Mouse (Mus musculus): ENCODE data around the gene Chrna10. TPM values are rescaled to one million over a fixed set of nuclear protein-coding genes. Genes with fewer than 3 reads are reported as not detected.

Gene Chrna10
- polyA plus RNA-seq, 1 experiment, result 0.01 TPM

GRCm38 (mm10) chr7:102065046-102065891, 51.4 kb downstream of the Chrna10 start, which contains the start of the genes Rnf121, Xndc1 and Xntrpc:
Gene Rnf121 (minus strand): TSS chr7:102065469.
Gene Xndc1 (plus strand): TSS chr7:102065511.
Gene Xntrpc (plus strand): TSS chr7:102065713.
- Histone ChIP-seq H3K79me2 (ENCODE audit: control insufficient read depth, insufficient read depth) (peaks cover 57% of the 10 kb centered on the region), H3ac (ENCODE audit: control insufficient read depth, insufficient read length, low read depth) (peak within 1 kb of the TSS; percentile 71), H3K4me3 (ENCODE audit: insufficient read depth, poor library complexity, severe bottlenecking) (peak within 1 kb of the TSS; percentile 56), H3K79me3 (ENCODE audit: low read depth) (peaks cover 34% of the 10 kb centered on the region), H3K27me3 (ENCODE audit: control insufficient read depth, insufficient read depth, insufficient read length) (no peaks in the 10 kb centered on the region), H3K36me3 (ENCODE audit: control insufficient read depth, insufficient read depth) (peaks cover 7% of the 10 kb centered on the region)
- peak; percentile 27 for TF ChIP-seq MAX (IDR thresholded peaks at IDR 0.05)
- peak; percentile 83 for TF ChIP-seq MYOD1 (IDR thresholded peaks at IDR 0.05; ENCODE audit: control insufficient read depth, insufficient read length, low read depth)
- no peak for TF ChIP-seq USF1 (IDR thresholded peaks at IDR 0.05; ENCODE audit: low read depth)

DNA sequence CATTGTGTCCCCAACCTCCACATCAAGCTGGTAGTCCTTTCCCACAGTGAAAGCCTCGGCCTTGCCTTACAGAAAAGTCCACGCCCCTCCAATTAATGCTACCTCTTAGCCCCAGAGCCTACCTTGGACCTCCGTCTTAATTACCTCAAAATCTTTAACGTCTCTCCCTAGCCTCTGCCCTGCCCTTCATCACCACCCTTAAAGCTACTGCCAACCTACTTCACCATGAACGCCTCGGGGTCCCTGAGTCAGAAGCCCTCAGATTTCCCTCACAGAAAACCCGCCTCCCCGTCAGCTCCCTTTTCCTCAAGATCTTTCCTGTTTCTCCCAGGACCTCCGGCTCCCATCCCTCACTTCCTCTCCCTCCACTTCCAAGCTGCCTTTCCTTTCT, 52.0 kb downstream of the Chrna10 start:
- Histone ChIP-seq H3K36me3 (ENCODE audit: control insufficient read depth, insufficient read depth) (peaks cover 12% of the 10 kb centered on the region), H3K27me3 (ENCODE audit: control insufficient read depth, insufficient read depth, insufficient read length) (no peaks in the 10 kb centered on the region), H3ac (ENCODE audit: control insufficient read depth, insufficient read length, low read depth) (peak overlapping the region; percentile 63), H3K79me3 (ENCODE audit: low read depth) (peaks cover 37% of the 10 kb centered on the region), H3K79me2 (ENCODE audit: control insufficient read depth, insufficient read depth) (peaks cover 63% of the 10 kb centered on the region), H3K4me3 (ENCODE audit: insufficient read depth, poor library complexity, severe bottlenecking) (peak overlapping the region; percentile 56)
- TF ChIP-seq MYOD1 (IDR thresholded peaks at IDR 0.05; ENCODE audit: control insufficient read depth, insufficient read length, low read depth) (no peak), FOSL1 (IDR thresholded peaks at IDR 0.05; ENCODE audit: insufficient read depth, low read length, poor library complexity, severe bottlenecking) (no peak), CEBPB (IDR thresholded peaks at IDR 0.05; ENCODE audit: low read depth) (no peak), MYOG (IDR thresholded peaks at IDR 0.05; ENCODE audit: control insufficient read depth, extremely low read depth, insufficient read length) (no peak), MAX (IDR thresholded peaks at IDR 0.05) (no peak), CTCF (IDR thresholded peaks at IDR 0.05; ENCODE audit: control insufficient read depth, insufficient read depth, insufficient read length) (no peak), USF1 (IDR thresholded peaks at IDR 0.05; ENCODE audit: low read depth) (no peak)

GRCm38 (mm10) chr7:102063891-102064290, 52.7 kb downstream of the Chrna10 start:
- Histone ChIP-seq H3K79me3 (ENCODE audit: low read depth) (peaks cover 41% of the 10 kb centered on the region), H3K36me3 (ENCODE audit: control insufficient read depth, insufficient read depth) (peaks cover 14% of the 10 kb centered on the region), H3K27me3 (ENCODE audit: control insufficient read depth, insufficient read depth, insufficient read length) (no peaks in the 10 kb centered on the region), H3K79me2 (ENCODE audit: control insufficient read depth, insufficient read depth) (peaks cover 68% of the 10 kb centered on the region), H3ac (ENCODE audit: control insufficient read depth, insufficient read length, low read depth) (no peak overlapping the region), H3K4me3 (ENCODE audit: insufficient read depth, poor library complexity, severe bottlenecking) (no peak overlapping the region)
- TF ChIP-seq MAX (IDR thresholded peaks at IDR 0.05), result no peak
- no peak for TF ChIP-seq FOSL1 (IDR thresholded peaks at IDR 0.05; ENCODE audit: insufficient read depth, low read length, poor library complexity, severe bottlenecking)
- no peak for TF ChIP-seq CTCF (IDR thresholded peaks at IDR 0.05; ENCODE audit: control insufficient read depth, insufficient read depth, insufficient read length)
- no peak for TF ChIP-seq MYOD1 (IDR thresholded peaks at IDR 0.05; ENCODE audit: control insufficient read depth, insufficient read length, low read depth)
- TF ChIP-seq MYOG (IDR thresholded peaks at IDR 0.05; ENCODE audit: control insufficient read depth, extremely low read depth, insufficient read length), result no peak

- Histone ChIP-seq H3K27me3 (ENCODE audit: control insufficient read depth, insufficient read depth, insufficient read length) (no peaks in the 10 kb centered on the region), H3K4me3 (ENCODE audit: insufficient read depth, poor library complexity, severe bottlenecking) (no peak overlapping the region), H3ac (ENCODE audit: control insufficient read depth, insufficient read length, low read depth) (no peak overlapping the region), H3K79me3 (ENCODE audit: low read depth) (peaks cover 41% of the 10 kb centered on the region), H3K36me3 (ENCODE audit: control insufficient read depth, insufficient read depth) (peaks cover 14% of the 10 kb centered on the region), H3K79me2 (ENCODE audit: control insufficient read depth, insufficient read depth) (peaks cover 62% of the 10 kb centered on the region)
- TF ChIP-seq MAX (IDR thresholded peaks at IDR 0.05) (no peak), MYOG (IDR thresholded peaks at IDR 0.05; ENCODE audit: control insufficient read depth, extremely low read depth, insufficient read length) (no peak), CTCF (IDR thresholded peaks at IDR 0.05; ENCODE audit: control insufficient read depth, insufficient read depth, insufficient read length) (no peak), CEBPB (IDR thresholded peaks at IDR 0.05; ENCODE audit: low read depth) (no peak), FOSL1 (IDR thresholded peaks at IDR 0.05; ENCODE audit: insufficient read depth, low read length, poor library complexity, severe bottlenecking) (no peak), MYOD1 (IDR thresholded peaks at IDR 0.05; ENCODE audit: control insufficient read depth, insufficient read length, low read depth) (no peak), USF1 (IDR thresholded peaks at IDR 0.05; ENCODE audit: low read depth) (no peak)
Observed at GRCm38 (mm10) chr7:102062203-102062602, 54.4 kb downstream of the Chrna10 start.

DNA sequence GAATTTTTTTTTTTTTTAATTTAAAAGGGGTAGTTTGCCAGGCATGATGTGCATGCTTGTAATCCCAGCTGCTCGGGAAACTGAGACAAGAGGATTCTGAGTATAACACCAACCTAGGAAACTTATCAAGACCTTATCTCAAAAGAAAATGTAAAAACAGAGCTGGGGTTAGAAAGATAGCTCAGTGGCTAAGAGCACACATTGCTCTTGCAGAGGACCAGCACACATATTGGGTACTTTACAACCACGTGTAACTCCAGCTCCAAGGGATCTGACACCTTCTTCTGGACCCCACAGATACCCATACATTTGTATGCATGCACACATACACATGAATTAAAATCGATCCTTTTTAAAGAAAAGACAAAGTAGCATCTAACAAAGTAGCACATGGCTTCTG, 55.3 kb downstream of the Chrna10 start:
- H3K27me3 ChIP-seq (ENCODE audit: control insufficient read depth, insufficient read depth, insufficient read length), result no peaks in the 10 kb centered on the region
- H3K79me3 ChIP-seq (ENCODE audit: low read depth), result peaks cover 39% of the 10 kb centered on the region
- H3K36me3 ChIP-seq (ENCODE audit: control insufficient read depth, insufficient read depth), result peaks cover 19% of the 10 kb centered on the region
- H3K4me3 ChIP-seq (ENCODE audit: insufficient read depth, poor library complexity, severe bottlenecking), result no peak overlapping the region
- no peak overlapping the region for H3ac ChIP-seq (ENCODE audit: control insufficient read depth, insufficient read length, low read depth)
- TF ChIP-seq CTCF (IDR thresholded peaks at IDR 0.05; ENCODE audit: control insufficient read depth, insufficient read depth, insufficient read length), result no peak
- peaks cover 56% of the 10 kb centered on the region for H3K79me2 ChIP-seq (ENCODE audit: control insufficient read depth, insufficient read depth)

Other genes with a start within 250 kb of the Chrna10 start
- 0.67 TPM for gene Folr1, start 246.0 kb downstream of the Chrna10 start, polyA plus RNA-seq (2012; fragmentation: generic; extraction: Trizol)
- gene Lamtor1, start 210.9 kb downstream of the Chrna10 start, polyA plus RNA-seq (2012; fragmentation: generic; extraction: Trizol), result 200 TPM
- 0.12 TPM for gene Tomt, start 210.5 kb downstream of the Chrna10 start, polyA plus RNA-seq (2012; fragmentation: generic; extraction: Trizol)
- 1.7 TPM for gene Lrrc51, start 182.9 kb downstream of the Chrna10 start, polyA plus RNA-seq (2012; fragmentation: generic; extraction: Trizol)
- 80.4 TPM for gene Numa1, start 182.7 kb downstream of the Chrna10 start, polyA plus RNA-seq (2012; fragmentation: generic; extraction: Trizol)
- 0.95 TPM for gene Il18bp, start 98.1 kb downstream of the Chrna10 start, polyA plus RNA-seq (2012; fragmentation: generic; extraction: Trizol)
- 55.8 TPM for gene Rnf121, start 51.4 kb downstream of the Chrna10 start, polyA plus RNA-seq (2012; fragmentation: generic; extraction: Trizol)
- 13.2 TPM for gene Xndc1, start 51.3 kb downstream of the Chrna10 start, polyA plus RNA-seq (2012; fragmentation: generic; extraction: Trizol)
- gene Xntrpc, start 51.1 kb downstream of the Chrna10 start, polyA plus RNA-seq (2012; fragmentation: generic; extraction: Trizol), result 0.16 TPM
- not detected for gene Trpc2, start 33.7 kb downstream of the Chrna10 start, polyA plus RNA-seq (2012; fragmentation: generic; extraction: Trizol)
- 0.05 TPM for gene Art1, start 15.1 kb downstream of the Chrna10 start, polyA plus RNA-seq (2012; fragmentation: generic; extraction: Trizol)
- gene Art5, start 7.3 kb downstream of the Chrna10 start, polyA plus RNA-seq (2012; fragmentation: generic; extraction: Trizol), result not detected
- 23.0 TPM for gene Nup98, start 93.3 kb upstream of the Chrna10 start, polyA plus RNA-seq (2012; fragmentation: generic; extraction: Trizol)
- 22.6 TPM for gene Pgap2, start 93.4 kb upstream of the Chrna10 start, polyA plus RNA-seq (2012; fragmentation: generic; extraction: Trizol)
- 95.1 TPM for gene Rhog, start 139.2 kb upstream of the Chrna10 start, polyA plus RNA-seq (2012; fragmentation: generic; extraction: Trizol)
- gene Stim1, start 151.0 kb upstream of the Chrna10 start, polyA plus RNA-seq (2012; fragmentation: generic; extraction: Trizol), result 8.6 TPM